Mouse (Mus musculus) lung, adult 2 months (tissue): Measurements from ENCODE around the gene Slamf7. TPM values are rescaled to one million over a fixed set of nuclear protein-coding genes. Genes with fewer than 3 reads are reported as not detected.

Source experiments
- DNase-seq: peaks from one replicate; pipeline ENCODE4 v3.0.0; 2022
- H3K4me1 ChIP-seq: fragments of 200-500 bp; 2 replicates; pipeline ENCODE4 v1.6.1; 2011; ENCODE audit warnings: low read length; ENCODE audit not compliant: control insufficient read depth, insufficient read depth
- H3K4me3 ChIP-seq: fragments of 200-500 bp; replicated peaks from 2 replicates; pipeline ENCODE3; 2011; ENCODE audit warnings: low read depth, mild to moderate bottlenecking, control low read depth, low read length; ENCODE audit errors: extremely low read depth
- CTCF ChIP-seq: fragments of 200-500 bp; IDR thresholded peaks from 2 replicates; pipeline ENCODE4 v1.5.1; 2011; ENCODE audit warnings: mild to moderate bottlenecking, low read length, control low read depth; ENCODE audit not compliant: insufficient read depth
- POLR2A ChIP-seq: fragments of 200-500 bp; IDR thresholded peaks from 2 replicates; pipeline ENCODE4 v1.6.1; 2011; ENCODE audit warnings: low read depth, mild to moderate bottlenecking, control low read depth, low read length, borderline replicate concordance; ENCODE audit errors: extremely low read depth
- WGBS: fragments of 180-500 bp; shearing (Covaris S2); methylation state at CpG from one replicate; pipeline ENCODE4 v1.1.7; 2018; 5-methylcytosine and 5-hydroxymethylcytosine counted together
- polyA plus RNA-seq: library from polyadenylated mRNA; depleted of rRNA; stranded (reverse); fragments of >200 nt; gene quantifications from 2 replicates; pipeline ENCODE4 v1.2.3, GENCODE M21; 2012

Slamf7 gene
- polyA plus RNA-seq, 1 experiment: 2.2 TPM

GRCm38 (mm10) chr1:171640796-171641195, 12.0 kb downstream of the Slamf7 start:
- no peak overlapping the region for H3K4me3 ChIP-seq
- no peak for DNase-seq
- WGBS: 90% methylated on average over 6 of the region's 6 CpGs
- H3K4me1 ChIP-seq: no peaks in the 10 kb centered on the region
- TF ChIP-seq POLR2A (no peak), CTCF (no peak)

- H3K4me3 ChIP-seq: no peak overlapping the region
- TF ChIP-seq POLR2A: no peak
- TF ChIP-seq CTCF: no peak
- H3K4me1 ChIP-seq: no peaks in the 10 kb centered on the region
- 65% methylated on average over 2 of the region's 2 CpGs for WGBS
- no peak for DNase-seq
Observed at GRCm38 (mm10) chr1:171638686-171639085, 14.1 kb downstream of the Slamf7 start.

DNA sequence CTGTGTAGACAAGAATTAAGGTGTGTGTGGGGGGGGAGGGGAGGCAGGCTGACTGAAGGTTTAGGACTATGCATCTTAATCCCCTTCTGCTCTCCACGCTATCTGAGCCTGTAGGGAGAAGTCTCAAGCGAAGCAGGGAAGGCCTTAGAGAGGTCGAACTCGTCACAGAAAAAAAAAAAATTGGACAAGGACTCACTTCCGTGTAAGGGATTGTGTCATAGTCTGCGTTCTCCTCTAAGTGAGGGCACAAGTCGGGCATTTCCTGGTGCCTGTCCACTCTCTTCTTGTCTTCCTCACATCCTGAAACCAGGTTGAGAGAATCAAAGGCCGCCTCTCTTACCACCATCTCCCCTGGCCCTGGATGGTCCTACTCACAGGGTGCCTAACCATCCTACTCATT, 15.7 kb downstream of the Slamf7 start:
- Histone ChIP-seq H3K4me1 (no peaks in the 10 kb centered on the region), H3K4me3 (no peak overlapping the region)
- DNase-seq: no peak
- TF ChIP-seq CTCF: no peak
- no peak for TF ChIP-seq POLR2A
- WGBS: 75% methylated on average over 8 of the region's 8 CpGs

DNA sequence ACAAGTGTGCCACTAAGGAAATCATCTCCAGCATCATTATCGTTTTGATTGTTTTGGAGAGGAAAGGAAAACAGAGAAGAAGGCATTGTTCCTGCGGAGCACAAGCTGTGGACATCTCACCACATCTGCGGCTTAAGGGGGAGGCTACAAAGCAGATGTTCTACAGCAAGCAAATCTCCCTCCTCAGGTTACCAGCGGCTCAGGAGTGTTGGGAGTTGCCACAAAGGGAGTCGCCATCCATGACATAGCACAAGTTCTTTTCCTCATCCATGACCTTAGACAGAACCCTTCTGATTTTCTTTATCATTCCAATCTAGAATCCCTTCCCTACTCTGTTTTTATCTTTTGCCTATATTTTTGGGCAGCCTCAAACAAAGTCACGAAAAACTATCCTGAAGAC, 17.1 kb downstream of the Slamf7 start:
- DNase-seq: no peak
- no peaks in the 10 kb centered on the region for H3K4me1 ChIP-seq
- H3K4me3 ChIP-seq: no peak overlapping the region
- TF ChIP-seq CTCF (no peak), POLR2A (no peak)
- WGBS: 41% methylated on average over 6 of the region's 6 CpGs

DNA sequence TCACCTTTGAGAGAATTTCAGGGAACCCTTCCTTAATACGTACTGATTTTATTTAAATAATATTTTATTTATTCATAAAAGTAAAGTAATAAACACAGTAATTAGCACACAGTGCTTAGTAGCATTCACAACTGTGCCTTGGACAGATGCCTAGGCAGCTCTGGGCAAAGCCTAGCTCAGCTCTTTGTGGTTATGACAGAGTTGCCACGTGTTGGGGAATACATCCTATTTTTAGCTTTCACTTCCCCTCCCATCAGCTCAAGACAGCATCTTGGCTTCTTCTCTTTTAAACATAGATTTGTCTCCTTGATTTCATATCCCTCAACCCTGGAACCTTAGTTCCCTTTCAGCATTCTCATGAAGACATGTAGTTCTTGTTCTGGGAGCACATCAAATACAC, 21.4 kb downstream of the Slamf7 start:
- DNase-seq: no peak
- TF ChIP-seq CTCF (no peak), POLR2A (no peak)
- 28% methylated on average over 2 of the region's 2 CpGs for WGBS
- H3K4me1 ChIP-seq: no peaks in the 10 kb centered on the region
- H3K4me3 ChIP-seq: no peak overlapping the region

DNA sequence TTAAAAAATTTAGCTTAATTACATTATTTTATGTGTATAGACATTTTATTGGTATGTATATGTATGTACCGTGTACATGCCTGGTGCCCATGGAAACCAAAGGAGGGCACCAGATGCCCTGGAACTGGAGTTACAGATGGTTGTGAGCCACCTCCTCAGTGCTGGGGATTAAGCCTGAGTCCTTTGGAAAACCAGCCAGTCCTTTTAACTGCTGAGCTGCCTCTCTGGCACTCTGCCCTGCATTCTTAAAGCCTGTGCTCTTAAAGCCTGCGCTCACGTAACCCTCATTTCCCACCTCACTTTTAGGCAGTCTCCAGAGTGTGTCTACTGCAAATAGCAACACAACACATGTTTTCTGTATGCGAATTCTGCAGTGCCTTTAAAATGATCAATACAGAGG, 21.9 kb downstream of the Slamf7 start:
- 66% methylated on average over 4 of the region's 4 CpGs for WGBS
- TF ChIP-seq CTCF (no peak), POLR2A (no peak)
- Histone ChIP-seq H3K4me1 (no peaks in the 10 kb centered on the region), H3K4me3 (no peak overlapping the region)
- no peak for DNase-seq

DNA sequence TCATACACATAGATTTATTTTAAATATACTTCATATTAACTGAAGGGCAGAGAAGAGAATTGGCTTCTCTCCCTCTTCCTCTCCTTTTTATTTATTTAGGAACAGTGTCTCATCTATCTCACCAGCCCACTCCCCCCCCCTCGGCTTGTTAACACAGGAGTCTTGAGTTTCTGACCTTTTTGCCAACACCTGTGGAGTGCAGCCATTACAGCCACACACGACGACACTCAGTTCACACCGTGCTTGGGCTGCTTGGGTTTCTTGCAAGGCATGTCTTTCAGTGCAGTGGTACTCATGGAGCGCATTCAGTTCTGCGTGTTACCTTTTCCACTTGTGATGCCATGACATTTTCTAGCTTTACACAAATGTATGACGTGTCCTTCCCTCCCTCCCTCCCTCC, 22.8 kb downstream of the Slamf7 start:
- no peak for DNase-seq
- Histone ChIP-seq H3K4me1 (no peaks in the 10 kb centered on the region), H3K4me3 (no peak overlapping the region)
- 70% methylated on average over 7 of the region's 7 CpGs for WGBS
- TF ChIP-seq CTCF: no peak
- no peak for TF ChIP-seq POLR2A

- Histone ChIP-seq H3K4me3 (no peak overlapping the region), H3K4me1 (no peaks in the 10 kb centered on the region)
- DNase-seq: no peak
- TF ChIP-seq CTCF (no peak), POLR2A (no peak)
- whole genome bisulfite sequencing: 58% methylated on average over 6 of the region's 6 CpGs
Observed at GRCm38 (mm10) chr1:171629168-171629567, 23.7 kb downstream of the Slamf7 start.

- no peak for TF ChIP-seq POLR2A
- WGBS: 74% methylated on average over 3 of the region's 3 CpGs
Observed at GRCm38 (mm10) chr1:171627801-171628200, 25.0 kb downstream of the Slamf7 start.

GRCm38 (mm10) chr1:171620091-171620490, 32.7 kb downstream of the Slamf7 start:
- no peak overlapping the region for H3K4me3 ChIP-seq
- no peak for DNase-seq
- H3K4me1 ChIP-seq: peaks cover 3% of the 10 kb centered on the region; the same call in 1 of the 2 replicates
- WGBS: 83% methylated on average over 6 of the region's 6 CpGs
- TF ChIP-seq POLR2A (no peak), CTCF (no peak)

More at GRCm38 (mm10) chr1:171627801-171628200, 25.0 kb downstream of the Slamf7 start:
- no peaks in the 10 kb centered on the region for H3K4me1 ChIP-seq
- H3K4me3 ChIP-seq: no peak overlapping the region
- DNase-seq: no peak

- Histone ChIP-seq H3K4me1 (peaks cover 3% of the 10 kb centered on the region; the same call in 1 of the 2 replicates), H3K4me3 (no peak overlapping the region)
- no peak for DNase-seq
- no peak for TF ChIP-seq POLR2A
- no peak for TF ChIP-seq CTCF
- 70% methylated on average over 3 of the region's 3 CpGs for WGBS
Observed at GRCm38 (mm10) chr1:171619645-171620044, 33.2 kb downstream of the Slamf7 start.
